Mouse (Mus musculus): ENCODE measurements at regions not wholly inside any gene's neighbourhood (a gene's known extent, or its start where the extent isn't known, plus 50 kb on each side); places are given as distances from the start of the nearest gene placed in this dataset.

GRCm38 (mm10) chr13:111142757-111143420, 111.9 kb upstream of the Actbl2 start:
- no peak for ATAC-seq (ENCODE audit: insufficient number of reproducible peaks, insufficient read depth, low FRiP score, low TSS enrichment, low read depth)
- Histone ChIP-seq H3K27me3 (no peaks in the 10 kb centered on the region), H3K4me3 (no peak overlapping the region), H3K27ac (no peak overlapping the region), H3K36me3 (no peaks in the 10 kb centered on the region), H3K4me2 (no peak overlapping the region), H3K9ac (no peak overlapping the region), H3K4me1 (no peaks in the 10 kb centered on the region), H3K9me3 (no peaks in the 10 kb centered on the region)
- WGBS, result 69% methylated on average over 7 of the region's 7 CpGs

GRCm38 (mm10) chr13:111144721-111145120, 110.1 kb upstream of the Actbl2 start:
- H3K4me1 ChIP-seq, result no peaks in the 10 kb centered on the region
- no peaks in the 10 kb centered on the region for H3K27me3 ChIP-seq
- H3K4me3 ChIP-seq, result no peak overlapping the region
- H3K4me2 ChIP-seq, result no peak overlapping the region
- H3K9ac ChIP-seq, result no peak overlapping the region
- ATAC-seq (ENCODE audit: insufficient number of reproducible peaks, insufficient read depth, low FRiP score, low TSS enrichment, low read depth), result no peak
- H3K9me3 ChIP-seq, result no peaks in the 10 kb centered on the region
- H3K27ac ChIP-seq, result no peak overlapping the region
- 85% methylated on average over 3 of the region's 3 CpGs for WGBS
- no peaks in the 10 kb centered on the region for H3K36me3 ChIP-seq

- no peak overlapping the region for H3K4me2 ChIP-seq
- 70% methylated on average over 14 of the region's 14 CpGs for WGBS
- ATAC-seq (ENCODE audit: insufficient number of reproducible peaks, insufficient read depth, low FRiP score, low TSS enrichment, low read depth), result no peak
Measured at GRCm38 (mm10) chr13:111157921-111158638, 96.7 kb upstream of the Actbl2 start.

GRCm38 (mm10) chr13:111159498-111159897, 95.3 kb upstream of the Actbl2 start:
- H3K4me2 ChIP-seq, result no peak overlapping the region
- H3K36me3 ChIP-seq, result no peaks in the 10 kb centered on the region
- no peaks in the 10 kb centered on the region for H3K4me1 ChIP-seq
- H3K9me3 ChIP-seq, result no peaks in the 10 kb centered on the region
- ATAC-seq (ENCODE audit: insufficient number of reproducible peaks, insufficient read depth, low FRiP score, low TSS enrichment, low read depth), result no peak
- H3K9ac ChIP-seq, result no peak overlapping the region
- H3K27ac ChIP-seq, result no peak overlapping the region
- no peaks in the 10 kb centered on the region for H3K27me3 ChIP-seq
- no peak overlapping the region for H3K4me3 ChIP-seq

More at GRCm38 (mm10) chr13:111157921-111158638, 96.7 kb upstream of the Actbl2 start:
- Histone ChIP-seq H3K9me3 (no peaks in the 10 kb centered on the region), H3K27ac (no peak overlapping the region), H3K36me3 (no peaks in the 10 kb centered on the region), H3K4me1 (no peaks in the 10 kb centered on the region), H3K4me3 (no peak overlapping the region), H3K9ac (no peak overlapping the region), H3K27me3 (no peaks in the 10 kb centered on the region)

- no peak overlapping the region for H3K27ac ChIP-seq
- 91% methylated on average over 2 of the region's 2 CpGs for WGBS
- H3K27me3 ChIP-seq, result no peaks in the 10 kb centered on the region
- H3K4me1 ChIP-seq, result peaks cover 10% of the 10 kb centered on the region
- H3K4me3 ChIP-seq, result no peak overlapping the region
- no peaks in the 10 kb centered on the region for H3K36me3 ChIP-seq
- no peaks in the 10 kb centered on the region for H3K9me3 ChIP-seq
- no peak overlapping the region for H3K9ac ChIP-seq
- no peak overlapping the region for H3K4me2 ChIP-seq
- no peak for ATAC-seq (ENCODE audit: insufficient number of reproducible peaks, insufficient read depth, low FRiP score, low TSS enrichment, low read depth)
Measured at GRCm38 (mm10) chr13:111165538-111165937, 89.3 kb upstream of the Actbl2 start.

- Histone ChIP-seq H3K9ac (no peak overlapping the region), H3K36me3 (no peaks in the 10 kb centered on the region), H3K27me3 (no peaks in the 10 kb centered on the region), H3K27ac (peak overlapping the region; percentile 83), H3K9me3 (no peaks in the 10 kb centered on the region), H3K4me3 (no peak overlapping the region), H3K4me2 (no peak overlapping the region), H3K4me1 (peaks cover 21% of the 10 kb centered on the region)
- 30% methylated on average over 5 of the region's 5 CpGs for WGBS
- ATAC-seq (ENCODE audit: insufficient number of reproducible peaks, insufficient read depth, low FRiP score, low TSS enrichment, low read depth), result 0 out of 2 replicates have a peak, but pooled peaks have one; percentile 62
Measured at GRCm38 (mm10) chr13:111170269-111171165, 84.3 kb upstream of the Actbl2 start.

GRCm38 (mm10) chr13:111179186-111179585, 75.6 kb upstream of the Actbl2 start:
- ATAC-seq (ENCODE audit: insufficient number of reproducible peaks, insufficient read depth, low FRiP score, low TSS enrichment, low read depth), result no peak
- WGBS, result 79% methylated on average over 6 of the region's 6 CpGs
- Histone ChIP-seq H3K9me3 (no peaks in the 10 kb centered on the region), H3K36me3 (no peaks in the 10 kb centered on the region), H3K4me2 (no peak overlapping the region), H3K9ac (no peak overlapping the region), H3K27ac (no peak overlapping the region), H3K27me3 (no peaks in the 10 kb centered on the region), H3K4me3 (no peak overlapping the region), H3K4me1 (no peaks in the 10 kb centered on the region)

- no peak for ATAC-seq (ENCODE audit: insufficient number of reproducible peaks, insufficient read depth, low FRiP score, low TSS enrichment, low read depth)
- Histone ChIP-seq H3K9ac (no peak overlapping the region), H3K4me2 (no peak overlapping the region), H3K9me3 (no peaks in the 10 kb centered on the region), H3K27me3 (no peaks in the 10 kb centered on the region), H3K36me3 (no peaks in the 10 kb centered on the region), H3K4me3 (no peak overlapping the region), H3K4me1 (0 out of 2 replicates have a peak, but pooled peaks cover 5% of the 10 kb centered on the region), H3K27ac (no peak overlapping the region)
- 54% methylated on average over 2 of the region's 2 CpGs for WGBS
Measured at GRCm38 (mm10) chr13:111183293-111183692, 71.5 kb upstream of the Actbl2 start.

GRCm38 (mm10) chr13:111185799-111186198, 69.0 kb upstream of the Actbl2 start:
- Histone ChIP-seq H3K9ac (no peak overlapping the region), H3K27ac (no peak overlapping the region), H3K4me3 (no peak overlapping the region), H3K27me3 (no peaks in the 10 kb centered on the region), H3K4me1 (0 out of 2 replicates have a peak, but pooled peaks cover 5% of the 10 kb centered on the region), H3K4me2 (no peak overlapping the region), H3K36me3 (no peaks in the 10 kb centered on the region), H3K9me3 (no peaks in the 10 kb centered on the region)
- ATAC-seq (ENCODE audit: insufficient number of reproducible peaks, insufficient read depth, low FRiP score, low TSS enrichment, low read depth), result no peak
- 65% methylated on average over 4 of the region's 4 CpGs for WGBS

- H3K4me2 ChIP-seq, result no peak overlapping the region
- no peak overlapping the region for H3K9ac ChIP-seq
- H3K27me3 ChIP-seq, result no peaks in the 10 kb centered on the region
- no peak overlapping the region for H3K4me3 ChIP-seq
- ATAC-seq (ENCODE audit: insufficient number of reproducible peaks, insufficient read depth, low FRiP score, low TSS enrichment, low read depth), result no peak
- no peaks in the 10 kb centered on the region for H3K36me3 ChIP-seq
- peaks cover 10% of the 10 kb centered on the region for H3K4me1 ChIP-seq
- no peaks in the 10 kb centered on the region for H3K9me3 ChIP-seq
- no peak overlapping the region for H3K27ac ChIP-seq
- 86% methylated on average over 2 of the region's 2 CpGs for WGBS
Measured at GRCm38 (mm10) chr13:111186833-111187232, 68.0 kb upstream of the Actbl2 start.

GRCm38 (mm10) chr13:111193919-111194318, 60.9 kb upstream of the Actbl2 start:
- Histone ChIP-seq H3K4me1 (peaks cover 6% of the 10 kb centered on the region), H3K4me3 (no peak overlapping the region), H3K27me3 (no peaks in the 10 kb centered on the region), H3K27ac (no peak overlapping the region), H3K9ac (no peak overlapping the region), H3K36me3 (no peaks in the 10 kb centered on the region), H3K4me2 (no peak overlapping the region), H3K9me3 (no peaks in the 10 kb centered on the region)
- no peak for ATAC-seq (ENCODE audit: insufficient number of reproducible peaks, insufficient read depth, low FRiP score, low TSS enrichment, low read depth)
- 79% methylated on average over 2 of the region's 2 CpGs for WGBS

Measured in embryonic facial prominence, embryonic 13.5 days (tissue).